Mouse (Mus musculus) cerebellum, postnatal 4 days (tissue): ENCODE measurements around the gene Lmntd1.

Experiments used
- DNase-seq, 2 experiments: peaks; one replicate each; pipeline ENCODE4 v3.0.0; 2022; ENCODE audit warnings: low spot score in 2 of 2, mixed read lengths in 1 of 2

The Lmntd1 gene

DNA sequence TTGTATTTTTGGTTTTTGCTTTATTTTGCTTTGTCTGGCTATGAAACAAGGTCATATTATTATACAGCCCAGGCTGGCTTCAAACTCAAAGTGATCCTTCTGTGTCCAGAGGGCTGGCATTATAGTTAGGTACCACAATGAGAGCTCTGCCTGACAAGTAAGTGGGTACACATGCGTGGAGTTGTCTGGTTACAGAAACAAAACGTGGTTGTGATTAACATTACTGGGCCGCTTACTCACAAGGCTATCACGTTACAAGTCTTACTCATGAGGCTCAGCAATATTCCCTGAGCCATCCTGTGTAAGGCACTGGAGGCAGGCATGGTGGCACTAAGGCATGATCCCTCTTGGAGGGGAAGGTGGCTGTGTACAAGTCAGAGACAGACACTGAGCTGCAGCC lies 49.4 kb downstream of the Lmntd1 start:
- DNase-seq: no peak

GRCm38 (mm10) chr6:145557059-145557992 lies 56.8 kb downstream of the Lmntd1 start:
- no peak for DNase-seq

DNA sequence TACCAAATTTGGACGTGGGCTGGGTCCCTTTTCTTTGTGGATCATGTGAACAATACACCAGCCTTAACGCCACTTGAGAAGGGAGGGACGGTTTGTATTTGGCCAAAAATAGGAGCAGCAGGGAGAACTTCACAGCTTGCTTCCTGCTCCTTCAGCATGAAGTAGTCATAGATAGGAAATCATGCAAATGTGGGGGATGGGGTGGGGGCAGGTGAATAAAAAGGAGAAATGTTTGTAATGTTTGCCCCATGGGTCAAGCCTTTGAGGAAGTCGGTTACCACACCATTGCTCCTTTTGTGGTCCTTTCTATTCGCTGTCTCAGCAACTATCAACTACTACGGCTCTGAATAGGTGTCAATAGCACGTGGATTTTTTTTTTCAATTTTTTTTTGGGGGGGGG lies 60.9 kb downstream of the Lmntd1 start:
- DNase-seq: no peak

DNA sequence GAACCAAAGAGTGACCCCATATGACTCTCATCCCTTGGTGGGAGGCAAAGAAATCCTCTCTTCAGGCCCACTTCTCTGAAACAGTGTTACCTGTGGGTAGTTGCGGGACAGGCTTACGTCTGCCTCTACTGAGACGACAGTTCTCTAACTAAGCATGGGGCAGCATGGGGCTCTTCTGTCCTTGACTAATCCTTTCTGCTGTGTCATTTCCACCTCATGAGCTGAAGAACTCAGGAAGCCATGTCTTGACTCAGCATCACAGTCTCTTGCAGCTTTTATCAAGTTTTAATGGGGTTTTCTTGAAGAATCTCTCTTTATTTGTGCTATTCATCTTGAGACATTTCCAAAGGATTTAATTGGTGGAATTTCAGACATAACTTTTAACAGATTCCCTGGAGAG lies 61.3 kb downstream of the Lmntd1 start:
- DNase-seq: no peak

DNA sequence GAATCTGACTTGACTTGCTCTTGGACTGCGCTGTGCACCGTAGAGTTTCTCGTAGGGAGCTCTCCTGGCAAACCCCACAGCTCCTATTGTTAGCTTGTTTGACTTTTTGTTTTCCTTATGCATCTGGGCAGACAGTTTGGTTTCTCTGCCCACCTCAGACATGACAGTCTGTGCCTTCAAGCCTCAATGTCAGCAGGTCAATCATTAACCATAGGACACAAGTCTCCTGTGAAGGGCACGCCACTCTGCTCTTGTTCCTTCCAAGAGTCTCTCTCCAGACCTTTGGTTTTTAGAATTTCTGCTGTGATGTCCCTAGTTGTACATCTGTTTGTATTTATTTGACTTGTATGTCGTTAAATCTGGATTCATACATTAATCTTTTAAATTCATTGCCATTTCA lies 63.1 kb downstream of the Lmntd1 start:
- DNase-seq: no peak

DNA sequence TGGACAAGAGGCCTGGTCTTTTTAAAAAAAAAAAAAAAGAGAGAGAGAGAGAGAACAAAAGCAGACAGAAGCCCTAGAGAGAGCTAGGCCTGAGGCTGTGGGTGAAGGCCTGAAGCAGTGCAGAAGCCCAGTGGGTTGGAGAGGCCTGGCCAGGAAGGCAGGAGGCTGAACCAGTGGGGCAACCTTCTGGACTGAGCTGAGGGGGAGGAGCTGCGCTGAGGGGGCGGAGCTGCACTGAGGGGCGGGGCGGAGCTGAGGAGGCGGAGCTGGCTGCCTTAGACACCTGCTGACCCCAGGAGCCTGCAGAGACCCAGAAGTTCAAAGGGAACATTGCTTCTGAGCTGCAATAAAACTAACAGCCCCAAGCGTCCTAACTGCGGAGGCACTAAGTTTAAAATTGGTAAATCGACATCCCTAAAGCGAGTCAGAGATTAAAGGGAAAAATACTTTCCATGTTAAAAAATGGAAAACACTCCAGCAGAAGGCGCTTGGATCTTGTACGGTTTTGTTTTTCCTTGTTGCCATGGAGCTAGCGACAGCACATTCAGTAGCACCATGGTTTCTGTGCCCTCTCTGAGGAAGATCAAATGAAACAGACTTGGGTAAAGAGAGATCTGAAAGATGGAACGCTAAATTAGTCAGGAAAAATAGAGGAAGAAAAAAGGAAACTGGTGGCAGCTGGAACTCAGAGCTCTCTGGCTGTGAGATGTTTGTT lies 68.0 kb downstream of the Lmntd1 start:
- DNase-seq: no peak

DNA sequence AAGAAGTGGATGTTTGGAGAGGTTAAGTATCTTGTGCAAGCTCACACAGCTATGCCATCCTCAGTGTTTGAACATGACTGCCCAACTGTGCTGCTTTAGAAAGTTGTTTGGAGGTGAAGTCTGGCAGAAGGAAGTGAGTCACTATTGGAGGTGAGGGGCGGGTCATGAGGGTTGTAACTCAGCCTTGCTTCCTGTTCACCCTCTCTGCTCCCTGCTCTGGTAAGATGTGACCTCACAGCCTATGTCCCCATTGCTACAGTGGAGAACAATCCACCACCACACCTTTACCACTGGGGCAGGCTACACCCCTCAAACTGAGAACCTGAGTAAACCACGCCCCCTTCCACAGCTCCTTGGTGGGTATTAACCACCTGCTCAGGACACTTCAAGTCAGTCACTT lies 69.3 kb downstream of the Lmntd1 start:
- no peak for DNase-seq

DNA sequence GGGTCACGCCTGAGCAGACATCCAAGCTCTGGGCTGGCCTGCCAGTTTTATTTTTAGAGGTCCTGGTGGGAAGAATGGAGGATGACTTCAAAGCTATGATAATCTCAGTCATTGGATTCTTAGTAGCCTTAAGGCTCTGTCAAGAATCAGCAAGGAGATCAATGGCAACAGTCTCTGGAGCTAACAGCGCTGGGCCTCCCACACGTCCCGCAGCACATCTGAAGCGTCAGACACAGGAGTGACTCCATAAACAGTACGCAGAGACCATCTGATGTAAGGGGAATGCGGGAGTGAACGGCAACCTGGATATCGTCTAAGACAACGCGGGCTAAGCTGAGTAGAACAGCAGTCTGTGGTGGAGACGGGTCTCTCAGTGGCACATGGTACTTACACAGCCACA lies 69.8 kb downstream of the Lmntd1 start:
- DNase-seq: no peak

GRCm38 (mm10) chr6:145539568-145539859 lies 74.6 kb downstream of the Lmntd1 start:
- no peak for DNase-seq

GRCm38 (mm10) chr6:145538787-145539567 lies 75.1 kb downstream of the Lmntd1 start:
- DNase-seq: no peak

- no peak for DNase-seq
These were observed 83.7 kb downstream of the Lmntd1 start for GRCm38 (mm10) chr6:145530464-145530863.

DNA sequence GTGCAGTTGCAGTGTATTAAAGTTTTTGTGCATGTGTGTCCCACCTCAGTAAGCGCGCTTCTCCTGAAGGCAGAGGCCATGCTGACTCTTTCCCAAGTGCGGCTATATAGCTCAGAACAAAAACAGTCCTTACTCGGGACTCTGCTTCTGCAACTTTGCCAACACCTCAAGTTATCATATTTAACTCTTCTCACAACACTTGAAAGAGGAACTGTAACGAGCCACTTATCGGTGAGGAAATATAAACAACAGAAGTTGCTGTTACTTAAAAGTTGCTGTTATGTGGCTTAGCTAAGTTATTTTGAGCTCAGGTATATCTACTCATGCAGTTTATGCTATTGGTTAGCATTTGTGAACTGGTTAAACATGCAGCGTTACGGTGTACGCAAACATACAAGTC lies 90.8 kb downstream of the Lmntd1 start:
- no peak for DNase-seq

DNA sequence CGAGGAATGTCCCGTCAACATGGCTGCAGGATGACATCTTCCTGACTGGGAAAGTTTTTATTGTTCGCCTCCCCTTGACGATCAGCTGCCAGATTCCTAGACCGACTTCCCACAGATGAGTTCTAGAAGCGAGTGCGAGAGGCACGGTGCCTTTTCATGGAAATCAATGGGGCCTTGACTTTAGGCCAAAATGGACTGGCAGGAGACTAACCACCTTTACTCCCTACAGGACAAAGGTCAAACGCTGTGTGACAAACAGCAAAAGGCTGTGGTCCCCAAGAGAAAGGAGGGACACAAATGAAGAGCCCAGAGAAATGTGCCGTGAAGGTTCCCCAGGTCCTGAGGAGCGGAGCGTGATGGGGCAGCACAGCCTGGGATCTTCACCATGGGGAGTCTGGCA lies 91.5 kb downstream of the Lmntd1 start:
- DNase-seq: no peak

GRCm38 (mm10) chr6:145517002-145517401 lies 97.1 kb downstream of the Lmntd1 start:
- no peak for DNase-seq

- DNase-seq: no peak
These were observed 98.1 kb downstream of the Lmntd1 start for GRCm38 (mm10) chr6:145515859-145516581.

- DNase-seq: no peak
These were observed 102.9 kb downstream of the Lmntd1 start for GRCm38 (mm10) chr6:145511265-145511664.

DNA sequence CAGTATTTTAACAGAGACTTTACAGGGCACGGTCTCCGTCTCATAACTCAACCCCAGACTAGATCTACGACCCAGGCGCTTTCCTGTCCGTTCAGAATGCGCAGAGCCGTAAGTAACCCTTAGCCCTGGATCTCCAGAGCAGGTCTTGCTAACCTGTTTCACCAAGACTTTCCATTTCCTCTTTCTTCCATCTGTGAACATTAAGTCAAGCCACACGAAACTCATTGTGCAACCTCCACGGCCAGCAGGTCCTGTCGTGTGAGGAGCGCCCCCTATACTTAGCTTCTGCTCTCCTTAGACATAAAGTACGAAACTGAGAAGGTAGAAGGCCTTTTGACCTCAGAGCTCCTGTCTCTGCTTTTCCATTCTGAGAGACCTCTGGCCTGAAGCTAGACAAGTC lies 105.3 kb downstream of the Lmntd1 start:
- DNase-seq: no peak

- no peak for DNase-seq
These were observed 112.4 kb downstream of the Lmntd1 start for GRCm38 (mm10) chr6:145501751-145502150.

GRCm38 (mm10) chr6:145499574-145500546 lies 114.3 kb downstream of the Lmntd1 start:
- DNase-seq: no peak

GRCm38 (mm10) chr6:145495731-145496130 lies 118.4 kb downstream of the Lmntd1 start:
- DNase-seq: no peak

- DNase-seq: no peak
These were observed 125.9 kb downstream of the Lmntd1 start for GRCm38 (mm10) chr6:145488251-145488650.
